Mouse (Mus musculus) spleen, adult 12 weeks (tissue): Measurements from ENCODE around the gene BC035044.
"Not testable (repeated sequence)": the region's sequence is repeated elsewhere in the genome, so short reads cannot be mapped to it uniquely, and the experiment has no call there.

Source experiments
- DNase-seq: peaks from one replicate; pipeline ENCODE4 v3.0.0; 2022; ENCODE audit warnings: low spot score

BC035044 gene

GRCm38 (mm10) chr6:128890948-128891355 lies at the start of gene BC035044:
Gene BC035044, minus strand, starts transcription at chr6:128891126.
- DNase-seq = no peak

GRCm38 (mm10) chr6:128935889-128936665 lies 45.2 kb upstream of the BC035044 start:
- DNase-seq = not testable (repeated sequence)

GRCm38 (mm10) chr6:128934081-128934480 lies 43.2 kb upstream of the BC035044 start, which contains the start of gene Clec2g:
Gene Clec2g, plus strand, starts transcription at chr6:128934381.
- not testable (repeated sequence) for DNase-seq

- no peak for DNase-seq
Measured at GRCm38 (mm10) chr6:128933050-128933449, 42.1 kb upstream of the BC035044 start.

- no peak for DNase-seq
Measured at GRCm38 (mm10) chr6:128917322-128917721, 26.4 kb upstream of the BC035044 start.

GRCm38 (mm10) chr6:128913598-128914254 lies 22.8 kb upstream of the BC035044 start:
- no peak for DNase-seq

- not testable (repeated sequence) for DNase-seq
Measured at GRCm38 (mm10) chr6:128900796-128901552, 10.0 kb upstream of the BC035044 start.

- no peak for DNase-seq
Measured at GRCm38 (mm10) chr6:128900044-128900443, 9.1 kb upstream of the BC035044 start.

GRCm38 (mm10) chr6:128895404-128896001 lies 4.6 kb upstream of the BC035044 start:
- DNase-seq = no peak

- DNase-seq = peak; percentile 25
Measured at GRCm38 (mm10) chr6:128888834-128889233, 2.1 kb downstream of the BC035044 start.

- peak; percentile 43 for DNase-seq
Measured at GRCm38 (mm10) chr6:128887091-128887790, 3.7 kb downstream of the BC035044 start, which contains the start of gene Clec2i. Gene Clec2i, plus strand, starts transcription at chr6:128887588.

- DNase-seq = no peak
Measured at GRCm38 (mm10) chr6:128871910-128872610, 18.9 kb downstream of the BC035044 start.

GRCm38 (mm10) chr6:128868861-128869260 lies 22.1 kb downstream of the BC035044 start:
- no peak for DNase-seq

GRCm38 (mm10) chr6:128857976-128858375 lies 33.0 kb downstream of the BC035044 start:
- DNase-seq = no peak

GRCm38 (mm10) chr6:128856250-128856649 lies 34.7 kb downstream of the BC035044 start:
- DNase-seq = no peak

- DNase-seq = no peak
Measured at GRCm38 (mm10) chr6:128855477-128855876, 35.4 kb downstream of the BC035044 start.

GRCm38 (mm10) chr6:128854895-128855294 lies 36.0 kb downstream of the BC035044 start:
- DNase-seq = no peak

- DNase-seq = no peak
Measured at GRCm38 (mm10) chr6:128854024-128854820, 36.7 kb downstream of the BC035044 start.

- DNase-seq = no peak
Measured at GRCm38 (mm10) chr6:128852766-128853165, 38.2 kb downstream of the BC035044 start.

- no peak for DNase-seq
Measured at GRCm38 (mm10) chr6:128851151-128851550, 39.8 kb downstream of the BC035044 start.
